Mouse (Mus musculus) megakaryocyte, embryonic 14.5 days (primary cell): Measurements from ENCODE around the gene Klhl10.

ENCODE experiments used
- FLI1 ChIP-seq: IDR thresholded peaks from 2 replicates; pipeline ENCODE4 v1.6.1; 2012; ENCODE audit warnings: low read length, inconsistent platforms, mixed read lengths
- GATA1 ChIP-seq: IDR thresholded peaks from 3 replicates; pipeline ENCODE4 v1.6.1; 2012; ENCODE audit warnings: mixed read lengths, low read length, inconsistent platforms, borderline replicate concordance

GRCm38 (mm10) chr11:100399320-100399719 is 42.4 kb upstream of the Klhl10 start:
- TF ChIP-seq GATA1: no peak
- TF ChIP-seq FLI1: no peak
